Mouse (Mus musculus): ENCODE measurements around the gene Zranb1.

Gene Zranb1

GRCm38 (mm10) chr7:133003421-133003820 lies 72.5 kb downstream of the Zranb1 start:
- peak; percentile 86 for DNase-seq

DNA sequence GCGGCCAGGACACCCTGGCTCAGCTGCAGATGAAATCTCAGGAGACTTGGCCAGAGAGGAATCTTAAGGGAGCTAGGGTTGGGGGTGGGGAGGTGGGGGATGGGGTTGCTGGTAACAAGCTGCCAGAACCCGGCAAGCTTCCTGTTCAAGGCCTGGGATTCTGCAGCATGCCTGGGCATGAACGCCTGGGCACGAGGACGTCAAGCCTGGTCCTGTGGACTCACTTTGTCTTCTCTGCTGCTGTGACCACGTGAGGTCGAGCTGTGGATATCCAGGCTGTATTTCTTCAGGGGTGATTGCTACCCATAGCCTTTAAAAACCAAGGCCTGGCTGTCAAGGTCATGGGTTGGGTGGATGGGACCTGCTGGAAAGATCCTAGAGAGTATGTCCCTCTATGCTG lies 74.8 kb downstream of the Zranb1 start:
- DNase-seq = no peak

GRCm38 (mm10) chr7:133007343-133007742 lies 76.4 kb downstream of the Zranb1 start:
- DNase-seq = no peak

- no peak for DNase-seq
Measured at GRCm38 (mm10) chr7:133008663-133009062, 77.7 kb downstream of the Zranb1 start.

DNA sequence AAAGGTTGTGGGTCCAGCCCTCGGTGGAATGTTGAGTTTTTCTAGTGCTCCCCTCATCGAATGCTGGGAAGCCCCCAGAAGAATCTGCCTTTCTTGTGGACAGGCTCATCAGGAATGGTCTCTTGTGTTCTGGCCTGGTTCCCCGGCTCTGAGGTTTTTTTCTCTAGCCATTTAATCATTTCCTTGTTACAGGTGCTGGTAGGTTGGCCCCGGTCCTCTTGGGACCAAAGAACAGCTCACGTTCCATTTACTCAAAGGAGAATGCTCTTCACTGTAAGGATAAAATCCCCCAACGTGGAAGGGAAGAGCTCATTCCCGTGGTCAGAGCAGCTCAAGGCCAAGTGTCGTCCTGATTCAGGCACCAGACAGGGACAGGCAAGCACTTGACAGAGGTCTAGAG lies 78.7 kb downstream of the Zranb1 start:
- no peak for DNase-seq

GRCm38 (mm10) chr7:133010477-133010876 lies 79.5 kb downstream of the Zranb1 start:
- no peak for DNase-seq

GRCm38 (mm10) chr7:133011191-133011590 lies 80.2 kb downstream of the Zranb1 start:
- DNase-seq = no peak

GRCm38 (mm10) chr7:133011611-133012010 lies 80.7 kb downstream of the Zranb1 start:
- DNase-seq = no peak

GRCm38 (mm10) chr7:133012637-133013366 lies 81.9 kb downstream of the Zranb1 start:
- peak; percentile 47 for DNase-seq

DNA sequence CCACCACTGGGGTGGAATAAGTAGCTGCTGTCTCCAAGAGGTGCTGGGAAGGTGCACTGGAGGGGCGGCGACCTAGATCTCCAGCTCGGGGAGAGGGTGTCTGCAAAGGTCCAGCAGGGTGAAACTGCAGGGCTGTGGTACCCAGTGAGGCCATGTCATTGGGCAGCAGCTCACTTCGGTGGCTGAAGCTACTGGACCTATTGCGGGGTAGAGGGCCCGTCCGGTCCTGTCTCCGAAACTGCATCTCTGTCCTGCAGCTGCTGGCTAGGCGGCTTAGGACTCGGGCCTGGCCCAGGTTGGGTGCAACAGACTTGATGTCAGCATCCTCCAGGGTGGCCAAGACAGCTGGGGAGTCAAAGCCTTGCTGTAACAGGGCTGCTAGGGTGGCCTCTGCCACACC lies 83.0 kb downstream of the Zranb1 start:
- no peak for DNase-seq

DNA sequence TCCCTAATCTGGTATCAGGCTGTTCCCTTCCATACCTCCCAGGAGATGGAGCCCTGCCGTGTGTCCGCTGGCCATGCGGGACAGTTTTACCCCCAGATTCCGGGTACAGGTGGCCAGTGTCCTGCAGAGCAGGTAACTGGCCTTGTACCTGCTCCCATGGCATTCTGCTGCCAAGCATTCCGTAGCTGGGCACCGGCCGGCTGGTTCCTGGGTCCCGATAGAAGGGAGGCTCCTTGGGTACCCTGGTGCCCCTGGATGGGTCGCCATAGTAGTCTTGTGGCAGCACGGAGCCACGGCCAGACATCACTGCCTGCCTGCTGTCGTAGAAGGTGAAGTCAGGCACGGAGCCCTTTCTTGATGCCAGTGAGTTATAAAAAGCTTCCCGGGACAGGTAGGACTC lies 83.7 kb downstream of the Zranb1 start:
- DNase-seq = no peak

DNA sequence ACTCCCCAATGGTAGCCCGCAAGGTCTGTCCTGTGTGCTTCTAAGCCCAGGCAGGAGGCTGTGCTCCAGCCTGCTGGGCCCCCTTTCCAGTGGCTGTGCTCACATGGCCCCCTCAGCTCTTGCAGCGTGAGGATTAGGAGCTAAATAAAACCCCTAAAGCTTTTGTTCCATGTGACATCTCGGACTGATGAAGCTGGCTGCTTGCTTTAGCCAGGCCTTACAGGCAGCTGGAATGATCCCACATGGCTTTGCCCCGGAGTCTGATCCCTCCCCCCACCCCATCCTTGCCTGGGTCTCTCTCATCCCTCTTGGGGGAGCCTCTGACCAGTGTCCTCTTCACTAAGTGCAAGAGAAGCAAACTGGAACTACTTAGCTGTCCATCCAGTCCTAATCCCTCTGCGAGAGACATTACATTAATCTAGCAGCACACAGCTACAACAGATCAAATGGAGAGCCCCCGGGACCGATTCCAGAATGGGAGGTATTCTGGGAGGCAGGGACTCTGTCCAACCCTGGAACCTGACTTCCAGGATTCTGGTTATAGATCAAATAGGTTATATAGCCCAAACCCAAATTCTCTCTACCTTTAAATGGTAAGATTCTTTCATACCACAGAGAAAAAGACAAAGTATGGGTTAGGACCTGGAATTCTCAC lies 84.6 kb downstream of the Zranb1 start:
- no peak for DNase-seq

GRCm38 (mm10) chr7:133018961-133019360 lies 88.0 kb downstream of the Zranb1 start:
- DNase-seq = no peak

GRCm38 (mm10) chr7:133019481-133020020 lies 88.6 kb downstream of the Zranb1 start:
- no peak for DNase-seq

DNA sequence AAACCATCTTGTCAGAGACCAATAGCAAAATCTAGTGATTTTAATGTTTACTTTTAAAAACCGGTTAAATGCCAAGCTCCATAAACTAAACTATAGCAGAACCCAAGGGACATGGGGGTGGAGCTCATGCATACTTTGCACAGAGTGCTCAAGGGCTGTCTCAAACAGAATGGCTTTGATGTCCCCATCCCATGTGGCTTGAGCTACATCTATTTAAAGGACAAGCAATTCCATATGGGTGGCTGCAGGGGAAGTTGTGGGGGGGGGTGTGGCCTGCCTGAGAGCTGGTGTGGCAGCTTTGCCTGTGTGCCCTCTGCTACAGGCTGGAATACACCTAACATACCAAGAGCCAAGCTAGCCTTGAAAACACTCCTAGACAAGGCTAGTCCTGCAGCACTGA lies 93.8 kb downstream of the Zranb1 start:
- DNase-seq = no peak

DNA sequence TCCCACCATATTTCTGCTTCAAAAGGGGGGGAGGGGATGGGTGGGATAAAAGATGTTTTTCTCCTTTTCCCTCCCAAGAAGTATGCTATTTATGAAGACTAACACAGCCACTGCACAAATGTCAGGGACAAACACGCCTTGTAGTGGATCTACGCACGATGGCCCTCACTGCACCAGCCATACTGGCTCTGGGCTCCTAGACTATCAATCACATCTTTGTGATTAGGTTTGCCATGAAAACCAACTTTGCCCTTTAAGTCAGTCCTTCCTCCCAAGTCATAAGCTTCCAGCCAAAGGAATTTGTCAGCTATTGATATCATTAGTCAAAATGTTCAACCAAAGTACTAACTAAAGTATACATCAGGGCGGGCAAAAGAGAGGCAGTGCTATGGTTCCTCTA lies 97.0 kb downstream of the Zranb1 start:
- DNase-seq = no peak

GRCm38 (mm10) chr7:133029004-133029403 lies 98.1 kb downstream of the Zranb1 start:
- DNase-seq = no peak

DNA sequence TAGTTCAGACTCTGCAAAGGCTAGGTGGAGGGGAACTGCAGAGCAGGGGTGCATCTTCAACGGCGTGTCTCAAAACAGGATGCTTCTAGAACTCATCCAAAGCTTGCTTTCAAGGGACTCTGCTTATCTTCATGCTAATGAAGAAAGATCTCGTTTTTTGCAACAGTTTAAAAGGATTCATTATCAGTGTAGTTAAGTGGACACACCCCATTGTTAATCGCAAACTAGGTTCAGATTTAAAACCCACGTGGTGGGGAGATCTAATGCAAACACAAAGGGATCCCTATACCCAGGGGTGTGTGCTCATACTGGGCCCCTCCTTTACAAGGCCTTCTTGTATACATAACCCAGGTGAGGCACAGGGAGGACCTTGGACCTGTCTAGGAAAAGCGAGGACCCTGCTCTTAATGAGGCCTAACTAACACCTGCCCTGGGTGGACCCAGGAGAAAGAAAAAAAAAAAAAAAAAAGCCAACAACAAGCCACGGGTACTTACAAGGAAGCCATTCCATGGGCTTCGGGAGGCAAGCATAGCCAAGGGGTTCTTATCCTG lies 98.6 kb downstream of the Zranb1 start:
- DNase-seq = no peak

DNA sequence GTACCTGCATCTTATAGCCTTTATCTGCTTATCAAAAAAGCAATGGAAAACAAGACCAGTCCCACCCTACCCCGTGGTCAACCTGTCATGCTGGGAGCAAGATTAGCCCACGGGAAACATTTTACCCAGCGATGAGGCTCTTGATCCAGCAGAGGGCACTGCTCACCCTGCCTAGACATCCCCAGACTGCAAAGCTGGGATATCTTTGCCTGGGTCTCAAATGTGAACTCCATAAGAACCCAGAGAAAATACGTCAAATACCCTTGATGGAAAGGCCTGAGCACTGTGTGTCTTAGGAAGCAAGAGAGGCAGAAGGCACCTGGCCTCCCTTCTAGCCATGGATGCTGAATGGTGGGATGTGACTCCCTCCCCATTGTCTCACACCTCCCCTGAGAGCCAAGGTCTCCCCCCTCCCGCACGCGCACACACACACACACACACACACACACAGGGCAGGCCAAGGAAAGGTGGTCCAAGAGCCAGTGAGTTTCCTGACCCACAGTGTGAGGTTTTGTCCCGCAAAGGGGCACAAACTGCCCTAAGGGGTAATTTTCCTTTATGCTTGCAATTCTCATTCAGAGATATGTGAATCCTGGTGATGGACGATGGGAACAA lies 101.8 kb downstream of the Zranb1 start:
- DNase-seq = peak; percentile 56

DNA sequence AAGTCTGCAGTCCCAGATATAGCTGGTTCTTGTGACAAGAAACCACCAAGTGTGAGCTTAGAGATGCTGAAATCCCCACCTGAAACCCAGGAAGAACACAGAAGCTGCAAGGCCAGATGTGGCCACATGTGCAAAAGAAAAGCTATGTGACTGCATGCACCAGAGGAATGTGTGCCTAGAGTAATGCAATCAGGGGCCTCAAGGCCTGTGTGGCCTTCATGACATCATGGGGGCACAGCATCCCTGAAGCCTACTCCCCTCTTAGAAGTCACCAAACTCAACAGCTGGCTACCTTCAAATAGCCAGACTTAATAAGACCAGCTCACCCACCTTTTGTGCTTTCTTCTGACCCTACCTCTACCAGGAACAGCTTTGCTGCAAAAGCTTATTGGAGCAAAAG lies 105.0 kb downstream of the Zranb1 start:
- no peak for DNase-seq
